Mouse (Mus musculus) bone marrow macrophage, adult 2 months (primary cell): ENCODE results near the gene Acvr1b.

Source experiments
- CTCF ChIP-seq: IDR thresholded peaks from 2 replicates; pipeline ENCODE4 v1.5.1; 2012; ENCODE audit warnings: low read depth, mild to moderate bottlenecking, low read length, moderate library complexity
- POLR2A ChIP-seq: IDR thresholded peaks from 2 replicates; pipeline ENCODE4 v1.6.1; 2012; ENCODE audit warnings: mild to moderate bottlenecking, low read depth, low read length, borderline replicate concordance

- no peak for TF ChIP-seq POLR2A
- TF ChIP-seq CTCF = no peak
Measured at GRCm38 (mm10) chr15:101203673-101204072, 29.8 kb downstream of the Acvr1b start.
